Mouse (Mus musculus) cortical plate, adult 2 months (tissue): ENCODE measurements around the gene Vmn2r88.

Experiments used
- CTCF ChIP-seq: fragments of 200-500 bp; IDR thresholded peaks from 2 replicates; pipeline ENCODE4 v1.5.1; 2011; ENCODE audit warnings: mild to moderate bottlenecking, control low read depth, low read length; ENCODE audit not compliant: insufficient read depth; ENCODE audit errors: extremely low read depth
- POLR2A ChIP-seq: fragments of 200-500 bp; IDR thresholded peaks from 2 replicates; pipeline ENCODE4 v1.6.1; 2011; ENCODE audit warnings: mild to moderate bottlenecking, low read length, control low read depth; ENCODE audit not compliant: insufficient read depth; ENCODE audit errors: extremely low read depth

GRCm38 (mm10) chr14:51423885-51424284, 13.3 kb downstream of the Vmn2r88 start:
- TF ChIP-seq POLR2A (no peak), CTCF (no peak)
